Mouse (Mus musculus): ENCODE results near the gene Asphd1. TPM values are rescaled to one million over a fixed set of nuclear protein-coding genes. Genes with fewer than 3 reads are reported as not detected.

Asphd1 gene
- polyA plus RNA-seq, 1 experiment from 2014 or later: 11.5 TPM

GRCm38 (mm10) chr7:126959780-126960179 is 10.4 kb upstream of the Asphd1 start:
- Histone ChIP-seq H3K4me3 (ENCODE audit: low read length) (no peak overlapping the region), H3K27ac (ENCODE audit: low read depth, low read length) (no peak overlapping the region), H3K36me3 (ENCODE audit: control insufficient read depth, insufficient read depth, low read length) (peaks cover 47% of the 10 kb centered on the region), H3K9me3 (ENCODE audit: control insufficient read depth, low read length) (no peaks in the 10 kb centered on the region), H3K27me3 (replicated peaks; ENCODE audit: control insufficient read depth, insufficient read depth, low read length) (0 out of 2 replicates have a peak, but pooled peaks cover 3% of the 10 kb centered on the region), H3K9ac (ENCODE audit: low read depth, low read length) (no peak overlapping the region), H3K4me1 (ENCODE audit: control insufficient read depth, insufficient read depth, low read depth, low read length) (no peaks in the 10 kb centered on the region), H3K4me2 (ENCODE audit: low read length) (no peak overlapping the region)
- 71% methylated on average over 9 of the region's 9 CpGs for WGBS
- ATAC-seq: no peak

GRCm38 (mm10) chr7:126955125-126955524 is 5.7 kb upstream of the Asphd1 start:
- H3K27ac ChIP-seq (ENCODE audit: low read depth, low read length): no peak overlapping the region
- H3K9me3 ChIP-seq (ENCODE audit: control insufficient read depth, low read length): no peaks in the 10 kb centered on the region
- no peaks in the 10 kb centered on the region for H3K27me3 ChIP-seq (replicated peaks; ENCODE audit: control insufficient read depth, insufficient read depth, low read length)
- H3K4me3 ChIP-seq (ENCODE audit: low read length): no peak overlapping the region
- WGBS: 71% methylated on average over 3 of the region's 3 CpGs
- peaks cover 15% of the 10 kb centered on the region for H3K4me1 ChIP-seq (ENCODE audit: control insufficient read depth, insufficient read depth, low read depth, low read length)
- H3K9ac ChIP-seq (ENCODE audit: low read depth, low read length): no peak overlapping the region; the same call in 1 of the 2 replicates
- H3K36me3 ChIP-seq (ENCODE audit: control insufficient read depth, insufficient read depth, low read length): peaks cover 22% of the 10 kb centered on the region
- H3K4me2 ChIP-seq (ENCODE audit: low read length): no peak overlapping the region
- ATAC-seq: no peak

- peak overlapping the region; percentile 43 for H3K9ac ChIP-seq (ENCODE audit: low read depth, low read length)
- H3K27me3 ChIP-seq (replicated peaks; ENCODE audit: control insufficient read depth, insufficient read depth, low read length): no peaks in the 10 kb centered on the region
- ATAC-seq: no peak
- WGBS: 3% methylated on average over 8 of the region's 8 CpGs
- peaks cover 7% of the 10 kb centered on the region; the same call in 1 of the 2 replicates for H3K36me3 ChIP-seq (ENCODE audit: control insufficient read depth, insufficient read depth, low read length)
- H3K9me3 ChIP-seq (ENCODE audit: control insufficient read depth, low read length): no peaks in the 10 kb centered on the region
- peak overlapping the region; percentile 93 for H3K4me2 ChIP-seq (ENCODE audit: low read length)
- no peak overlapping the region for H3K27ac ChIP-seq (ENCODE audit: low read depth, low read length)
- H3K4me1 ChIP-seq (ENCODE audit: control insufficient read depth, insufficient read depth, low read depth, low read length): peaks cover 27% of the 10 kb centered on the region
- H3K4me3 ChIP-seq (ENCODE audit: low read length): peak overlapping the region; percentile 70
Measured at GRCm38 (mm10) chr7:126952646-126953045, 3.3 kb upstream of the Asphd1 start.

- Histone ChIP-seq H3K4me1 (ENCODE audit: control insufficient read depth, insufficient read depth, low read depth, low read length) (peaks cover 28% of the 10 kb centered on the region), H3K9ac (ENCODE audit: low read depth, low read length) (peak overlapping the region; percentile 78), H3K9me3 (ENCODE audit: control insufficient read depth, low read length) (no peaks in the 10 kb centered on the region), H3K36me3 (ENCODE audit: control insufficient read depth, insufficient read depth, low read length) (0 out of 2 replicates have a peak, but pooled peaks cover 2% of the 10 kb centered on the region), H3K4me2 (ENCODE audit: low read length) (peak overlapping the region; percentile 93), H3K4me3 (ENCODE audit: low read length) (peak overlapping the region; percentile 70), H3K27ac (ENCODE audit: low read depth, low read length) (peak overlapping the region; percentile 58), H3K27me3 (replicated peaks; ENCODE audit: control insufficient read depth, insufficient read depth, low read length) (no peaks in the 10 kb centered on the region)
- WGBS: 21% methylated on average over 4 of the region's 4 CpGs
- ATAC-seq: no peak
Measured at GRCm38 (mm10) chr7:126951741-126952140, 2.4 kb upstream of the Asphd1 start.

GRCm38 (mm10) chr7:126950647-126951615 is 1.5 kb upstream of the Asphd1 start:
- Histone ChIP-seq H3K9me3 (ENCODE audit: control insufficient read depth, low read length) (no peaks in the 10 kb centered on the region), H3K4me3 (ENCODE audit: low read length) (peak overlapping the region; percentile 70), H3K4me2 (ENCODE audit: low read length) (peak overlapping the region; percentile 93), H3K27ac (ENCODE audit: low read depth, low read length) (peak overlapping the region; percentile 93), H3K27me3 (replicated peaks; ENCODE audit: control insufficient read depth, insufficient read depth, low read length) (no peaks in the 10 kb centered on the region), H3K4me1 (ENCODE audit: control insufficient read depth, insufficient read depth, low read depth, low read length) (peaks cover 28% of the 10 kb centered on the region), H3K36me3 (ENCODE audit: control insufficient read depth, insufficient read depth, low read length) (no peaks in the 10 kb centered on the region; the same call in 1 of the 2 replicates), H3K9ac (ENCODE audit: low read depth, low read length) (peak overlapping the region; percentile 78)
- 5% methylated on average over 26 of the region's 26 CpGs for WGBS
- ATAC-seq: peak; percentile 7; the same call in 1 of the 2 replicates

- peak; percentile 92 for ATAC-seq
Measured at GRCm38 (mm10) chr7:126949793-126950646, 638 bp upstream of the Asphd1 start, which contains the start of gene Sez6l2. Sez6l2 (plus strand) TSS chr7:126950563.

GRCm38 (mm10) chr7:126948626-126949025 is 756 bp downstream of the Asphd1 start:
- 78% methylated on average over 10 of the region's 10 CpGs for WGBS
- peaks cover 28% of the 10 kb centered on the region for H3K4me1 ChIP-seq (ENCODE audit: control insufficient read depth, insufficient read depth, low read depth, low read length)

More at GRCm38 (mm10) chr7:126949793-126950646, 638 bp upstream of the Asphd1 start, which contains the start of gene Sez6l2:
- no peaks in the 10 kb centered on the region for H3K27me3 ChIP-seq (replicated peaks; ENCODE audit: control insufficient read depth, insufficient read depth, low read length)
- peaks cover 28% of the 10 kb centered on the region for H3K4me1 ChIP-seq (ENCODE audit: control insufficient read depth, insufficient read depth, low read depth, low read length)
- peak within 1 kb of the TSS; percentile 78 for H3K9ac ChIP-seq (ENCODE audit: low read depth, low read length)
- H3K4me3 ChIP-seq (ENCODE audit: low read length): peak within 1 kb of the TSS; percentile 70
- WGBS: under 1% methylated on average over 36 of the region's 42 CpGs
- peak within 1 kb of the TSS; percentile 93 for H3K4me2 ChIP-seq (ENCODE audit: low read length)
- H3K9me3 ChIP-seq (ENCODE audit: control insufficient read depth, low read length): no peaks in the 10 kb centered on the region
- H3K27ac ChIP-seq (ENCODE audit: low read depth, low read length): peak within 1 kb of the TSS; percentile 93
- H3K36me3 ChIP-seq (ENCODE audit: control insufficient read depth, insufficient read depth, low read length): peaks cover 4% of the 10 kb centered on the region

GRCm38 (mm10) chr7:126946530-126946929 is 2.9 kb downstream of the Asphd1 start:
- Histone ChIP-seq H3K27me3 (replicated peaks; ENCODE audit: control insufficient read depth, insufficient read depth, low read length) (no peaks in the 10 kb centered on the region), H3K4me2 (ENCODE audit: low read length) (no peak overlapping the region), H3K4me1 (ENCODE audit: control insufficient read depth, insufficient read depth, low read depth, low read length) (peaks cover 13% of the 10 kb centered on the region), H3K27ac (ENCODE audit: low read depth, low read length) (no peak overlapping the region), H3K4me3 (ENCODE audit: low read length) (no peak overlapping the region), H3K9ac (ENCODE audit: low read depth, low read length) (no peak overlapping the region), H3K9me3 (ENCODE audit: control insufficient read depth, low read length) (no peaks in the 10 kb centered on the region), H3K36me3 (ENCODE audit: control insufficient read depth, insufficient read depth, low read length) (peaks cover 18% of the 10 kb centered on the region)
- ATAC-seq: no peak
- 46% methylated on average over 3 of the region's 3 CpGs for WGBS

More at GRCm38 (mm10) chr7:126948626-126949025, 756 bp downstream of the Asphd1 start:
- ATAC-seq: no peak
- peak overlapping the region; percentile 70 for H3K4me3 ChIP-seq (ENCODE audit: low read length)
- peak overlapping the region; percentile 93 for H3K27ac ChIP-seq (ENCODE audit: low read depth, low read length)
- no peaks in the 10 kb centered on the region for H3K9me3 ChIP-seq (ENCODE audit: control insufficient read depth, low read length)
- peak overlapping the region; percentile 78 for H3K9ac ChIP-seq (ENCODE audit: low read depth, low read length)
- H3K4me2 ChIP-seq (ENCODE audit: low read length): peak overlapping the region; percentile 93
- H3K27me3 ChIP-seq (replicated peaks; ENCODE audit: control insufficient read depth, insufficient read depth, low read length): no peaks in the 10 kb centered on the region
- H3K36me3 ChIP-seq (ENCODE audit: control insufficient read depth, insufficient read depth, low read length): peaks cover 9% of the 10 kb centered on the region
